Mouse (Mus musculus) bone marrow, adult 2 months (tissue): ENCODE measurements around the gene Gm5152.

Source experiments
- CTCF ChIP-seq: fragments of 200-500 bp; IDR thresholded peaks from 2 replicates; pipeline ENCODE4 v1.5.1; 2011; ENCODE audit warnings: low read length, control low read depth; ENCODE audit not compliant: control insufficient read depth, insufficient read depth
- POLR2A ChIP-seq: fragments of 200-500 bp; IDR thresholded peaks from 2 replicates; pipeline ENCODE4 v1.6.1; 2011; ENCODE audit warnings: low read depth, mild to moderate bottlenecking, control low read depth, low read length, borderline replicate concordance; ENCODE audit not compliant: control insufficient read depth

DNA sequence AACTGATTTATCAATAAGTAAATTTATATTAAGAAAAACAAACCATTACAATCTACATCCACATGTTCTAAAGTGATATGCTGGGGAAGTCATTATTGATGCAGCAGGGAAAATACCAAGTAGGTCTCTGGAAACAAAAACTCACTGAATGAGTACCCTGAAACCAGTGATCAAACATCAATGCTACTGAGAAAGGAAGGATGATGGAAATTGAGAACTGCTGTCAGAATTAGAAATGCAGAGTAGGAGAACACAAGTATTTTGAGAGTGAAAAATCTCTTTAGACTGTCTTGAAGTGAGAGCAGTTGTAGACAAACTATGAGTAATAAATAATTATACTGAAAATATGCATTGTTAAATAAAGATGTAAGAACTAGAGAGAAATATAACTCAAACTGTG is 26.0 kb downstream of the Gm5152 start:
- TF ChIP-seq CTCF (no peak), POLR2A (no peak)
